Mouse (Mus musculus) bone marrow macrophage, adult 2 months (primary cell): Measurements from ENCODE around the gene Pter.

Experiments
- CTCF ChIP-seq: IDR thresholded peaks from 2 replicates; pipeline ENCODE4 v1.5.1; 2012; ENCODE audit warnings: low read depth, mild to moderate bottlenecking, low read length, moderate library complexity
- POLR2A ChIP-seq: IDR thresholded peaks from 2 replicates; pipeline ENCODE4 v1.6.1; 2012; ENCODE audit warnings: mild to moderate bottlenecking, low read depth, low read length, borderline replicate concordance

GRCm38 (mm10) chr2:13018861-13019260 lies 95.0 kb downstream of the Pter start:
- no peak for TF ChIP-seq POLR2A
- no peak for TF ChIP-seq CTCF
